Mouse (Mus musculus): ENCODE results near the gene Tprn. TPM values are rescaled to one million over a fixed set of nuclear protein-coding genes. Genes with fewer than 3 reads are reported as not detected.

Gene Tprn
- polyA plus RNA-seq, 1 experiment from 2014 or later: 8.2 TPM

DNA sequence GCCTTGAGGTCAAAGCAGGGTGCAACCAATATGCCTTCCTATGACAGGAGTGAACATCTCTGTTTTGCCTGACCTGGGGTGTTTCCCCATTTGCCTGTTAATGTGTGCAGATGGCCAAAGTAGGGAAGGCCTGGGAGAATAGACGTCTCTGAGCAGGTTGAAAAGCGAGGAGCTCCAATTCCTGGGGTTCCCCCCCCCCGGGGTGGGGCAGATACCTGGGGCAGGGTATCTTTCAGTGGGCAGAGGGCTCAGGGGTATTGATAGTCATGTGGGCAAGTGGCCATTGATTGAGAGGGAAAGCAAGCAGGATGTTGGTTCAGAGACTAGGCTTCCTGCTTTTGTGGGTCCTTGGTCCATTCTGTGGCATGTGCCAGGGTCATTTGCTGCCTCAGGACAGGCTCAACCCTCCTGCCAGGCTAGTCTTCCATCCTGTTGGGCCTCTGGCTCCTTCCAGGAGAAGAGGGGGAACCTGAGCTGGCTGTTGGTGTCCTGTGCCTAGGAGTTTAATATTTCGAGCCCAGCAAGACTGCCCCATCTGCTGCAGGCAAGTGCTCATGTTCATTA is 5.4 kb downstream of the Tprn start:
- H3K9ac ChIP-seq: no peak overlapping the region
- H3K9me3 ChIP-seq: no peaks in the 10 kb centered on the region
- ATAC-seq (ENCODE audit: insufficient number of reproducible peaks, insufficient read depth, low FRiP score, low TSS enrichment, low read depth): no peak
- H3K4me1 ChIP-seq: peaks cover 51% of the 10 kb centered on the region
- no peak overlapping the region for H3K4me2 ChIP-seq
- peaks cover 34% of the 10 kb centered on the region for H3K36me3 ChIP-seq
- H3K4me3 ChIP-seq: no peak overlapping the region
- H3K27me3 ChIP-seq: peaks cover 20% of the 10 kb centered on the region
- WGBS: 73% methylated on average over 4 of the region's 4 CpGs
- no peak overlapping the region for H3K27ac ChIP-seq

DNA sequence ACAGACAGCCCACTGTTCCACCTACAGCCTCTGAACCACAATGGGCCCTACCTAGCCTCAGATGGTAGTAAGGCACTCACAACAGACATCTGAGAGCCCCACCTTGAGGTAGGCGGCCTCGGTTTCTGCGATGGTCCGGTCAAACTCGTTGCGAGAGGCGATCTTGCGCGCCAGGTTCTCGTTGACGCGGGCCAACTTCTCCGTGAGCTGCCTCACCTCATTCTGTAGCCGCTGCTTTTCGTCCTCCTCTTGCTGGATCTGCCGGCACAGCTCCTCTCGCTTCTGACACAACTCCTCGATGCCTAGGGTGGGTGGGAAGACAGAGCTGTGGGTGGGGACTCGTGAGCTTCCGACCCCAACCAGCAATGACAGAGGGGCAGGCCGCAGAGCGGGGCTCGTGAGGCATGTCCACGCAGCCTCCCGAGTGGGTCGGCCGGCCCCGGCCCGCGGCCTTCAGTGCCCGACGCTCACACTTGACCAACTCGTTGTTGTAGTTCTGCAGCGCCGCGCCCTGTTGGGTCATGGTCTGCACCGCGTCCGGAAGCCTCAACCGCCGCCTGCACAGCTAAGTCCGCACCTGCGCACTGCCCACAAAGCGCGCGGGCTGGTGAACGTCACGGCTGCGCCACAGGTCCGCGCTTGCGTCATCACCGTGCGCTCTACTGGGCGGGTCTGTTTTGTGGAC is 9.6 kb downstream of the Tprn start, which contains the start of the genes Ssna1 and Anapc2:
Gene Ssna1, minus strand, starts transcription at position 612 of the 685 bp plus-strand sequence.
Gene Anapc2, plus strand, starts transcription at position 652 of the 685 bp plus-strand sequence.
- WGBS: under 1% methylated on average over 53 of the region's 55 CpGs
- H3K36me3 ChIP-seq: peaks cover 72% of the 10 kb centered on the region

DNA sequence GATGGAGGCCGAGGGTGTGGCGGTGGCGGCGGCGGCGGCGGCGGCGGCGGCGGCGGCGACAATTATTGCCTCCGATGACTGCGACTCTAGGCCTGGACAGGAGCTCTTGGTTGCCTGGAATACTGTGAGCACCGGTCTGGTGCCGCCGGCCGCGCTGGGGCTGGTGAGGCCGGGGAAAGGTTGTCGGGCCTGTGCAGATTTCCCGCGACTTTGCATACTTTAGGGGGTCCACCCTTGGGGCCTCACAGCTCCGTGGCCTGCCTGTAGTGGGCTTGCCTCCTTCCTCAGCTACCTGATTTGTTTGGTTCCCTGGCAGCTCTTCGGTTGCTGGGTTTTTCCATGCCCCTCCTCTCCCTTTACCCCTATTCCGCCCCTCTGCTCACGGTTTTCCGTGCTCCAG is 10.1 kb downstream of the Tprn start:
- Histone ChIP-seq H3K36me3 (peaks cover 73% of the 10 kb centered on the region), H3K27ac (peak overlapping the region; percentile 80; the same call in 1 of the 2 replicates)
- under 1% methylated on average over 29 of the region's 29 CpGs for WGBS

More for the DNA sequence above, 9.6 kb downstream of the Tprn start, which contains the start of the genes Ssna1 and Anapc2:
- Histone ChIP-seq H3K4me3 (peak within 1 kb of the TSS; percentile 95), H3K27ac (peak within 1 kb of the TSS; percentile 80), H3K4me2 (peak within 1 kb of the TSS; percentile 97), H3K4me1 (peaks cover 23% of the 10 kb centered on the region), H3K27me3 (no peaks in the 10 kb centered on the region), H3K9ac (peak within 1 kb of the TSS; percentile 95), H3K9me3 (no peaks in the 10 kb centered on the region)
- ATAC-seq (ENCODE audit: insufficient number of reproducible peaks, insufficient read depth, low FRiP score, low TSS enrichment, low read depth): peak; percentile 92

DNA sequence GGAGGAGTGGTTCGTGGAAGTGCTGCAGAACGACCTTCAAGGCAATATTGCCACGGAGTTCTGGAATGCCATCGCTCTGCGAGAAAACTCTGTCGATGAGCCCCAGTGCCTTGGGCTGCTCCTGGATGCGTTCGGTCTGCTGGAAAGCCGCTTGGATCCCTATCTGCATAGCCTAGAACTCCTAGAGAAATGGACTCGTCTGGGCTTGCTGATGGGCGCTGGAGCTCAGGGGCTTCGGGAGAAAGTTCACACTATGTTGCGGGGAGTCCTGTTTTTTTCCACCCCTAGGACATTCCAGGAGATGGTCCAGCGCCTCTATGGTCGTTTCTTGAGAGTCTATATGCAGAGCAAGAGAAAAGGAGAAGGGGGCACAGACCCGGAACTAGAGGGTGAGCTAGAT is 10.6 kb downstream of the Tprn start:
- Histone ChIP-seq H3K27ac (0 out of 2 replicates have a peak overlapping the region, but pooled peaks have one; percentile 80), H3K9ac (peak overlapping the region; percentile 95)

More for the DNA sequence above, 10.1 kb downstream of the Tprn start:
- Histone ChIP-seq H3K9ac (peak overlapping the region; percentile 95), H3K27me3 (no peaks in the 10 kb centered on the region), H3K4me2 (peak overlapping the region; percentile 97), H3K9me3 (no peaks in the 10 kb centered on the region), H3K4me3 (peak overlapping the region; percentile 95), H3K4me1 (peaks cover 22% of the 10 kb centered on the region)
- ATAC-seq (ENCODE audit: insufficient number of reproducible peaks, insufficient read depth, low FRiP score, low TSS enrichment, low read depth): 0 out of 2 replicates have a peak, but pooled peaks have one; percentile 20

DNA sequence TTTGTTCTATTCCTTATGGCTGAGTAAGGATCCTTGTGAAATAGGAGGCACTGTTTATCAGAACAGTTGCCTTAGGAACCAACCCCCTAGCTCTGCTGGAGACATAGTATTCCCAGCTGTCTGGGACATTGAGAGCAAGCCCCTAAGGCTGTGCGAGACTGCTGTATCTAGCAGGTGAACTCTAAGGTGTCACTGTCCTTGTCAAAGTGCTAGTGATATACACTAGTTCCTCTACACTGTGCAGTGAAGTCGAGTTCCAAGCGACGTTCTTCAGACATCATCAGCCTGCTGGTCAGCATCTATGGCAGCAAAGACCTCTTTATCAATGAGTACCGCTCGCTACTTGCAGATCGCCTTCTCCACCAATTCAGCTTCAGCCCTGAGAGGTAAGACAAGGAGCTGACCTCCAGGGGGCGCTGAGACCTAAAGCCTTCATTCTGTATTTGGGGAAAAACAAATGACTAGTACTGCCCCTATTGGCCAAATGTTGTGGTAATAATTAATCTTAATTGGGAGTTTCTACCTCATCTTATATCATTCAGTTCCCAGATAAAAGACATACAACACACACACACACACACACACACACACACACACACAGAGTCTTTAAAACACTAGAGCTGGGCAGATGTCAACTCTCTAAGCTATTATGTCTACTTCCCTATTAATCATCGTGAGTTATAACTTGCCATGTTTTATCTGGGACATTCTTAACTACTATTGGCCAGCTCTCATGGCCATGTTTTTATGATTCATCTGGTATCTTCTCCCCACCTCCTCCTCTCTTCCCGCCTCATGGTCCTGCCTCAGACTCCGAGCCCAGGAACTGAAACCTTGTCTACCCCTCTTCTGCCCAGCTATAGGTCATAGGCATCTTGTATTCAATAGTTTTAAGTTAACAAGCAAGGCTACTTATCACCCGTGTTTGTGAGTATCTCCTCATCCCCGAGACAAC is 16.8 kb downstream of the Tprn start:
- H3K9me3 ChIP-seq: no peaks in the 10 kb centered on the region
- no peak overlapping the region for H3K4me3 ChIP-seq
- peaks cover 97% of the 10 kb centered on the region for H3K36me3 ChIP-seq
- no peak for ATAC-seq (ENCODE audit: insufficient number of reproducible peaks, insufficient read depth, low FRiP score, low TSS enrichment, low read depth)
- H3K4me1 ChIP-seq: no peaks in the 10 kb centered on the region
- H3K4me2 ChIP-seq: no peak overlapping the region
- no peaks in the 10 kb centered on the region for H3K27me3 ChIP-seq
- no peak overlapping the region for H3K27ac ChIP-seq
- 61% methylated on average over 13 of the region's 13 CpGs for WGBS
- no peak overlapping the region for H3K9ac ChIP-seq

More for the DNA sequence above, 10.6 kb downstream of the Tprn start:
- Histone ChIP-seq H3K9me3 (no peaks in the 10 kb centered on the region), H3K4me2 (peak overlapping the region; percentile 97), H3K4me1 (peaks cover 22% of the 10 kb centered on the region), H3K27me3 (no peaks in the 10 kb centered on the region), H3K4me3 (peak overlapping the region; percentile 95), H3K36me3 (peaks cover 73% of the 10 kb centered on the region)
- no peak for ATAC-seq (ENCODE audit: insufficient number of reproducible peaks, insufficient read depth, low FRiP score, low TSS enrichment, low read depth)
- 36% methylated on average over 16 of the region's 16 CpGs for WGBS

DNA sequence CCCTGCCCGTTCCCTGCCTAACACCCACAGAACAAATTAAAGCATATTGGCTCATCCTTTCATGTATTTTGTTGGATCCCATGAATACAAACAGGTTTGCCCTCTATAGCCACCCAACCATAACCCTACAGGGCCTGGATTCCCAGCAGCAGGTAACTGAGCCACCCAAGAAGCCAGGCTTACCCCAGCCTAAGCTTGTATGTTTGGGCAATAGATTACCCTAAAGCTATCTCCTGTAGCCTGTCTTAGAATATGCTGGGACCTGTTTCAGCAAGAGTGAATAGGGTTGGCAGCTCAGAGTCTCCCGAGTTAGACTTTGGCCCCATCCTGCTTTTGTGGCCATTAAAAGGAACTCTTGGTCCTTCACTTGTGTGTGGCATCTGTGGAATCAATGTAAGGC is 23.1 kb downstream of the Tprn start:
- 81% methylated on average over 2 of the region's 2 CpGs for WGBS
- peaks cover 57% of the 10 kb centered on the region for H3K36me3 ChIP-seq

DNA sequence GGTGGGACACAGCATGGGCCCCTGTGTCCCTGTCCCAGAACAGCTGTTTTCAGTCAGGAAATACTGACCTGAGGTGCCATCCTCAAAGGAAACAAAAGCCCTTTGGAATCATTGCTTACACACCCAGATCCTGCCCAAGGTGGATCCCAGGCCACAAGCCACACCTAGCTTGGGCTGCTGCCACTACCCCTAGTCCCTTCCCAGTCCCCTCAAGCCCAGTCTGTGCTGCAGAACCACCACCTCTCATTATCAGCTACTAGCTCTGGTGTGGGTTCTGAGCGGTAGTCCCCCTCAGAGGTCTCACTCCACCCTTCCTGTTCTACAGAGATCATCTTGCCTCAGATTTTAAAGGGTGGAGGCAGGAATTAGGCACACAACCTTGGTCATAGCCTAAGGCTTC is 23.9 kb downstream of the Tprn start:
- Histone ChIP-seq H3K4me2 (no peak overlapping the region), H3K9ac (0 out of 2 replicates have a peak overlapping the region, but pooled peaks have one; percentile 6), H3K36me3 (peaks cover 49% of the 10 kb centered on the region), H3K27ac (peak overlapping the region; percentile 76), H3K4me1 (peaks cover 29% of the 10 kb centered on the region), H3K4me3 (no peak overlapping the region), H3K9me3 (no peaks in the 10 kb centered on the region), H3K27me3 (peaks cover 42% of the 10 kb centered on the region)
- ATAC-seq (ENCODE audit: insufficient number of reproducible peaks, insufficient read depth, low FRiP score, low TSS enrichment, low read depth): no peak
- WGBS: 67% methylated on average over 1 of the region's 1 CpGs

More for the DNA sequence above, 23.1 kb downstream of the Tprn start:
- ATAC-seq (ENCODE audit: insufficient number of reproducible peaks, insufficient read depth, low FRiP score, low TSS enrichment, low read depth): no peak
- H3K4me3 ChIP-seq: no peak overlapping the region
- H3K9me3 ChIP-seq: no peaks in the 10 kb centered on the region
- H3K27me3 ChIP-seq: peaks cover 34% of the 10 kb centered on the region
- no peak overlapping the region for H3K4me2 ChIP-seq
- H3K4me1 ChIP-seq: peaks cover 22% of the 10 kb centered on the region
- peak overlapping the region; percentile 76; the same call in 1 of the 2 replicates for H3K27ac ChIP-seq
- no peak overlapping the region for H3K9ac ChIP-seq

DNA sequence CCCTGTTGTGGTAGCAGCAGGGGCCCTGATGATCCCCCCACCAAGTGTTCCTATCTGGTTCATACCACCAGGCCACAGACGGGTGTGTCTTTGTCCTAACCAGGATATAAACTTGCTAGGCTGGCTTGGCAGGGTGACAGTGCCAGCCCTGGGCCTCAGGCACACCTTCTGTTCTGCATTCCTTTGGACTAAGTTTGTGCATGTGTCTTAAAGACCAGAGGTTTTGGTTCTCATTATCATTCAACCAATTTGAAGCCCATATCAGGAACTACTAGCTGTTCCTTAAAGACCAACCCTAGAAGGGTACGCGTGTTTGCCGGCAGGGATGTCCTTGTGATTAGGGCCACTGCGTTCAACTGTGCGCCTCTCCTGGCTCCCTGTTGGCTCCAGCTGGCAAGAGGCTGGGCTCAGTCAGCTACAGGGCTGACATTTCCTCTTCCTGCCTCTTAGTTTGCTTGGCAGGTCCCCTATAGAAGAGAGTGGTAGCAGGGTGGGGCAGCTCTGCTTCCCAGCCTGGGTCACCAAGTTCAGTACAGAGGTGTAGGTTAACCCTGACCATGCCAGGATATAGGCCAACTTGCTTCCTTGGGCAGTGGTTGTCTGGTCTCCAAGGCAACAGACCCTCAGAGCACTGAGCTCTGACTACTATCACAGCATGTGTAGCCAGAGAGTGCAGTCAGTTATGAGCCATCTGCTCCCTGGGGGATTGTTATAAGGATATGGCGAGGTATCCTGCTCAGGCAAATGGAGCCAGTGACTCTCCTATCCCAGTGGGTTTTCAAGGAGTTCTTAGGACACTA is 24.6 kb downstream of the Tprn start:
- no peaks in the 10 kb centered on the region for H3K9me3 ChIP-seq
- no peak overlapping the region for H3K4me3 ChIP-seq
- WGBS: 51% methylated on average over 7 of the region's 7 CpGs
- H3K9ac ChIP-seq: no peak overlapping the region
- 0 out of 2 replicates have a peak overlapping the region, but pooled peaks have one; percentile 2 for H3K4me2 ChIP-seq
- H3K4me1 ChIP-seq: peaks cover 35% of the 10 kb centered on the region
- ATAC-seq (ENCODE audit: insufficient number of reproducible peaks, insufficient read depth, low FRiP score, low TSS enrichment, low read depth): no peak
- H3K27ac ChIP-seq: peak overlapping the region; percentile 77
- H3K36me3 ChIP-seq: peaks cover 44% of the 10 kb centered on the region
- peaks cover 49% of the 10 kb centered on the region for H3K27me3 ChIP-seq

DNA sequence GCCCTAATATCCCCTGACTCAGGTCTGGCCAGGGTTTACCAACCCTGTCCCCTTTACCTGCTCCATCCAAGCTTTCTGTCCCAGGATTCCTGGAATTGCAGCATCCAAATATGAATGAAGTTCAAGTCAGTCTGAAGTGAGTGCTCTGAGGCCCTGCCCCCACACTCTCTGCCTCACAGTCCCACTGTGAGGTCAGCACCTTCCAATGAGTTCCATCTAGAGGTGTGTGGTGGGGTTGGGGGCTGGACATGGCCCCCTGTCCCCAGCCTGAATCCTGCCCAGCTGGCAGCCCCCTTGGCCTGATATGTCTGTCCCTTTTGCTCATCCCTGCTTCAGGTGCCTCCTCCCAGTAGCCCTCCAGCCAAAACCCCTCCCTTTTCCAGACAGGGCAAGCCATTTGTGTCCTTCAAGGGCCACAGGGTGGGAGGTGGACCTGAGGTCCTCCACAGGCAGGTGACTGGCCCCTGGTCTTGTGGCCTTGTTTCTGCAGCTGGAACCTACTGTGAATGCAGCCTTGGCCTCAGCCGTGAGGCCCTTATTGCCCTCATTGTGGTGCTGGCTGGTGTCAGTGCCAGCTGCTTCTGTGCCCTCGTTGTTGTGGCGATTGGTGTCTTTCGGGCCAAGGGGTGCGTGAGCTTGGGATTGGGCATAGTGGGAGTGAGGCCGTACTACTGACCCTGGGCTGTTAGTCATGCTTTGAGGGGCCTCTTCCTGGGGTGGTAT is 25.7 kb downstream of the Tprn start, which contains the start of gene Tmem210:
Gene Tmem210, plus strand, starts transcription at position 219 of the 723 bp plus-strand sequence.
- Histone ChIP-seq H3K27ac (peak within 1 kb of the TSS; percentile 77), H3K4me1 (peaks cover 43% of the 10 kb centered on the region), H3K27me3 (peaks cover 59% of the 10 kb centered on the region), H3K9me3 (no peaks in the 10 kb centered on the region), H3K4me2 (0 out of 2 replicates have a peak within 1 kb of the TSS, but pooled peaks have one; percentile 2), H3K4me3 (no peak within 1 kb of the TSS), H3K36me3 (peaks cover 34% of the 10 kb centered on the region), H3K9ac (no peak within 1 kb of the TSS)
- ATAC-seq (ENCODE audit: insufficient number of reproducible peaks, insufficient read depth, low FRiP score, low TSS enrichment, low read depth): no peak
- WGBS: 81% methylated on average over 6 of the region's 6 CpGs

DNA sequence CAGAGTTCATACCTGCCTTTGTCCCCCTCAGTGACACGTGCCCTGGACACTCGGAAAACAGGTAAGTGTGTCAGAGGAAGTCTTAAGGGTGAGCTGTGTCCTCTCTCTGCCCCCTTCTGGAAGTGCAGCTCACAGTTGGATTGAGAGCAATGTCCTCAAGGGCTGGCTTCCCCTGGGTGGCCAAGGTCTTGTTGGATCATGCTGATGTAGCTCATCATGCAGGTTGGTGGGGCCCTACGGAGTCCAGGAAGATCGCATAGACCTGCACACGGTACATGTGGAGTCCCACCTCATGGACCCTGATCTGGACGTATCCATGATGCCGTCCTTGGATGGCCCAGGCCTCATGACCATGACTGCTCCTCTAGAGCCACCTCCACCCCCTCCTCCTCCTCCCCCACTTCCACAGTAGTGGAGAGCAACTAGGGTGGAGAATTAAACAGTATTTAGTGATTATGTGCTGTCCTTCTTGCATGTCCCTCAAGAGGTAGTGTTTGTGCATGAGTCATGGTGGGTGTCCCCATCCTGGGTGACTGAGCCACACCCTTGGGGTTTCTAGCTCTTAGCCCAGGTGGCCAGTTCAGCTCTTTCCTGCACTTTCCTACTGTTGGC is 26.4 kb downstream of the Tprn start:
- no peak overlapping the region for H3K9ac ChIP-seq
- WGBS: 84% methylated on average over 7 of the region's 7 CpGs
- ATAC-seq (ENCODE audit: insufficient number of reproducible peaks, insufficient read depth, low FRiP score, low TSS enrichment, low read depth): no peak
- peaks cover 26% of the 10 kb centered on the region for H3K36me3 ChIP-seq
- H3K27me3 ChIP-seq: peaks cover 67% of the 10 kb centered on the region
- H3K4me2 ChIP-seq: no peak overlapping the region
- peaks cover 43% of the 10 kb centered on the region for H3K4me1 ChIP-seq
- no peaks in the 10 kb centered on the region for H3K9me3 ChIP-seq
- H3K4me3 ChIP-seq: no peak overlapping the region
- H3K27ac ChIP-seq: no peak overlapping the region
